Mouse (Mus musculus) liver, embryonic 13.5 days (tissue): ENCODE results near the gene Nlrp10. TPM values are rescaled to one million over a fixed set of nuclear protein-coding genes. Genes with fewer than 3 reads are reported as not detected.

Experiments used
- ATAC-seq: fragments of 200-750 bp; cut with Nextera tagmentation; 2 replicates; pipeline ENCODE4 v1.8.0; 2017; ENCODE audit warnings: low read depth, mild to moderate bottlenecking, moderate number of reproducible peaks, moderate library complexity
- DNase-seq: peaks from one replicate; pipeline ENCODE4 v3.0.0; 2022
- H3K27ac ChIP-seq: fragments of 300-500 bp; sonication (generic); 2 replicates; pipeline ENCODE4 v1.5.1; 2015; ENCODE audit warnings: moderate library complexity, mild to moderate bottlenecking, inconsistent platforms
- H3K27me3 ChIP-seq: fragments of 300-500 bp; sonication (generic); 2 replicates; pipeline ENCODE4 v1.6.1; 2015; ENCODE audit warnings: mild to moderate bottlenecking, inconsistent platforms
- H3K36me3 ChIP-seq: fragments of 300-500 bp; sonication (generic); 2 replicates; pipeline ENCODE4 v1.6.1; 2015; ENCODE audit warnings: mild to moderate bottlenecking, inconsistent platforms
- H3K4me1 ChIP-seq: fragments of 300-500 bp; sonication (generic); replicated peaks from 2 replicates; pipeline ENCODE4 v1.6.1; 2015; ENCODE audit warnings: inconsistent platforms
- H3K4me2 ChIP-seq: fragments of 300-500 bp; sonication (generic); 2 replicates; pipeline ENCODE4 v1.6.1; 2015; ENCODE audit warnings: inconsistent platforms, mild to moderate bottlenecking, moderate library complexity
- H3K4me3 ChIP-seq: fragments of 300-500 bp; sonication (generic); replicated peaks from 2 replicates; pipeline ENCODE4 v1.5.1; 2015; ENCODE audit warnings: mild to moderate bottlenecking, inconsistent platforms
- H3K9ac ChIP-seq: fragments of 300-500 bp; sonication (generic); 2 replicates; pipeline ENCODE4 v1.6.1; 2015; ENCODE audit warnings: mild to moderate bottlenecking, inconsistent platforms
- H3K9me3 ChIP-seq: fragments of 300-500 bp; sonication (generic); replicated peaks from 2 replicates; pipeline ENCODE4 v1.6.1; 2016; ENCODE audit warnings: inconsistent platforms
- WGBS: fragments of 180-500 bp; shearing (Covaris S2); methylation state at CpG from one replicate; pipeline ENCODE4 v1.1.7; 2015; ENCODE audit not compliant: insufficient replicate concordance; 5-methylcytosine and 5-hydroxymethylcytosine counted together
- polyA plus RNA-seq: library from polyadenylated mRNA; unstranded; fragments of >200 nt; fragmentation: Nextera tagmentation; extraction: Ambion mirVana; gene quantifications from 2 replicates; pipeline ENCODE4 v1.2.1, GENCODE M21; 2015

The Nlrp10 gene
- polyA plus RNA-seq, 1 experiment from 2014 or later: 0.02 TPM

GRCm38 (mm10) chr7:108948611-108949010, 18.6 kb upstream of the Nlrp10 start:
- H3K9ac ChIP-seq: no peak overlapping the region
- no peak overlapping the region for H3K4me2 ChIP-seq
- no peak for ATAC-seq
- DNase-seq: no peak
- no peak overlapping the region for H3K4me3 ChIP-seq
- H3K27ac ChIP-seq: no peak overlapping the region
- no peaks in the 10 kb centered on the region for H3K9me3 ChIP-seq
- H3K27me3 ChIP-seq: peaks cover 50% of the 10 kb centered on the region
- H3K4me1 ChIP-seq: peaks cover 3% of the 10 kb centered on the region
- peaks cover 19% of the 10 kb centered on the region for H3K36me3 ChIP-seq

- ATAC-seq (peak; percentile 71), DNase-seq (peak; percentile 25)
- no peak overlapping the region for H3K27ac ChIP-seq
- H3K9me3 ChIP-seq: no peaks in the 10 kb centered on the region
- H3K4me3 ChIP-seq: no peak overlapping the region
- H3K36me3 ChIP-seq: peaks cover 63% of the 10 kb centered on the region
- H3K27me3 ChIP-seq: peaks cover 5% of the 10 kb centered on the region
- H3K4me2 ChIP-seq: no peak overlapping the region
- WGBS: 4% methylated on average over 2 of the region's 2 CpGs
- H3K9ac ChIP-seq: no peak overlapping the region
- H3K4me1 ChIP-seq: no peaks in the 10 kb centered on the region
Observed at GRCm38 (mm10) chr7:108944002-108944401, 14.0 kb upstream of the Nlrp10 start.

GRCm38 (mm10) chr7:108941466-108941865, 11.5 kb upstream of the Nlrp10 start:
- Histone ChIP-seq H3K27me3 (no peaks in the 10 kb centered on the region), H3K9me3 (no peaks in the 10 kb centered on the region), H3K4me3 (no peak overlapping the region), H3K27ac (no peak overlapping the region), H3K4me2 (no peak overlapping the region), H3K36me3 (peaks cover 86% of the 10 kb centered on the region), H3K4me1 (peaks cover 4% of the 10 kb centered on the region), H3K9ac (no peak overlapping the region)
- WGBS: 83% methylated on average over 9 of the region's 9 CpGs
- DNase-seq (no peak), ATAC-seq (no peak)

DNA sequence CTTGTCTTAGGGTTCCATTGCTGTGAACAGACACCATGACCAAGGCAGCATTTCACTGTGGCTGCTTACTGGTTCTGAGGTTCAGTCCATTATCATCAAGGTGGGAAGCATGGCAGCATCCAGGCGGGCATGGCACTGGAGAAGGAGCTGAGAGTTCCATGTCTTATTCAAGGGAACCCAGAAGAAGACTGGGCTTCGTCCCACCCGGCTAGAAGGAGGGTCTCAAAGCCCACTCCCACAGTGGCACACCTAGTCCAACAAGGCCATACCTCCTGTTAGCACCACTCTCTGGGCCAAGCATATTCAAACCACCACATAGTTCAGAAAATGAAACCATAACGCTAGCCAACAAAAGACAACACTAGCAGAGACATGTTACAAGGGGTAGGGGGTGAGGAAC, 6.6 kb upstream of the Nlrp10 start:
- H3K4me3 ChIP-seq: peak overlapping the region; percentile 84; the same call in 1 of the 2 replicates
- H3K36me3 ChIP-seq: peaks cover 59% of the 10 kb centered on the region
- no peak for ATAC-seq
- H3K4me1 ChIP-seq: peaks cover 23% of the 10 kb centered on the region
- H3K27me3 ChIP-seq: no peaks in the 10 kb centered on the region
- 0 out of 2 replicates have a peak overlapping the region, but pooled peaks have one; percentile 87 for H3K4me2 ChIP-seq
- H3K9me3 ChIP-seq: no peaks in the 10 kb centered on the region
- no peak for DNase-seq
- peak overlapping the region; percentile 89; the same call in 1 of the 2 replicates for H3K9ac ChIP-seq
- 78% methylated on average over 4 of the region's 4 CpGs for WGBS
- no peak overlapping the region for H3K27ac ChIP-seq

DNA sequence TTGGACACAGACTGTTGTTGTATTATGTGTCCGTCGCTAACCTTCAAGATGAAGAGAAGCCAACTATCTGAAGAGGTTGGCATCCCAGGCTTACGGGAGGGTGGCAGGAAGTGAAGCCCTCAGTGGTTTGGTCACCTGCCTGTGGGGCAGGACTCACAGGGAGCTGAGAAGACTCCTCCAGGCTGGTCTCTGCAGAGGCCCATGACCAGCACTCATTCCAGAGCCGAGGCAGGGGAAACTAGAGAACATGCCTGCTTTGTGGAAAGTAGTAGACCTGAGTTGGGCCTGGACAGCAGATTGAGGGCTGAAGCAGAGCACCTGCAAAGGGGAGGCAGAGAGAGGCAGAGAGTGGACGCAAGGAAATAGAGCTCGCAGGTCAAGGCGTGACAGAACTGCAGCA, 5.4 kb upstream of the Nlrp10 start:
- Histone ChIP-seq H3K4me1 (peaks cover 23% of the 10 kb centered on the region), H3K4me2 (peak overlapping the region; percentile 87), H3K9ac (peak overlapping the region; percentile 89), H3K36me3 (peaks cover 48% of the 10 kb centered on the region), H3K4me3 (peak overlapping the region; percentile 84), H3K9me3 (no peaks in the 10 kb centered on the region), H3K27me3 (no peaks in the 10 kb centered on the region), H3K27ac (no peak overlapping the region)
- DNase-seq: no peak
- ATAC-seq: no peak
- WGBS: 63% methylated on average over 7 of the region's 7 CpGs

GRCm38 (mm10) chr7:108934836-108935235, 4.9 kb upstream of the Nlrp10 start:
- 2% methylated on average over 8 of the region's 8 CpGs for WGBS
- Histone ChIP-seq H3K27ac (peak overlapping the region; percentile 76), H3K27me3 (no peaks in the 10 kb centered on the region), H3K9me3 (no peaks in the 10 kb centered on the region), H3K4me1 (peaks cover 23% of the 10 kb centered on the region), H3K36me3 (peaks cover 42% of the 10 kb centered on the region), H3K4me2 (peak overlapping the region; percentile 87), H3K4me3 (peak overlapping the region; percentile 84), H3K9ac (peak overlapping the region; percentile 89)
- ATAC-seq (no peak), DNase-seq (no peak)

DNA sequence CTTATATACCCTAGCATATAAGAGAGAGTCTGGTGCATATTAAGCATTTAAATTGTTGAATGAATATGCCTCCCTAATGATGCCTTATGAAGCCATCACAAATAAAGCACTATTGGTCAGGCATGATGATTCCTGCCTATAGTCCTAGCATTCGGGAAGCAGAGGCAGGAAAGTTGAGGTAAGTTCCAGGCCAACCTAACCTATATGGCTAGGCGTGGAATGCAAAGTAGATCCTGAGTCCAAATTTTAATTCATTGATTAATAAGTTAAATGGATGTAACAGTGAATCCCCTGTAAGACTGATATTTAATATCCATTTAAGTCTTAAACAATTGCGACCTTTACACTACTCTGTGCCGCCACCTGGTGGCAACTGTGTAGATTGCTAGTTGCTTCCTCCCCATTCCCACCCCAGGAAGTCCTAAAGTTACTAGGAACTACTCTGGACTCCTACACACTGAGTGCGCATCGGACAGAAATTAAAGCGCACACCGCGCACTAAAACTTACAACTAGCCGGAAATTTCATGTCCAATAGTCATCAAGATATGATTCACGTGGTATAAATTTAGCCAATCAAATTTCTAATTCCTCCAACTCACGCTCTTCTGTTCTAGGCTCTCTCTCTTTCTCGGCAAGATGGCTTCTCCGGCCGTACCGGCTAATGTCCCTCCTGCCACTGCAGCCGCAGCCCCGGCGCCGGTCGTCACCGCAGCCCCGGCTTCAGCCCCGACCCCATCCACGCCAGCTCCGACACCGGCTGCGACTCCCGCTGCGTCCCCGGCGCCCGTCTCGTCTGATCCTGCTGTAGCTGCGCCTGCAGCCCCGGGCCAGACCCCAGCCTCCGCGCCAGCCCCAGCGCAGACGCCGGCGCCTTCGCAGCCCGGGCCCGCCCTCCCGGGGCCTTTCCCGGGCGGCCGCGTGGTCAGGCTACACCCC, 4.1 kb upstream of the Nlrp10 start, which contains the start of gene Eif3f:
Gene Eif3f (plus strand): TSS at position 624 of the 938 bp plus-strand sequence.
- H3K9ac ChIP-seq: peak within 1 kb of the TSS; percentile 89
- H3K4me1 ChIP-seq: peaks cover 23% of the 10 kb centered on the region
- no peaks in the 10 kb centered on the region for H3K27me3 ChIP-seq
- peak within 1 kb of the TSS; percentile 76 for H3K27ac ChIP-seq
- peaks cover 34% of the 10 kb centered on the region for H3K36me3 ChIP-seq
- H3K4me3 ChIP-seq: peak within 1 kb of the TSS; percentile 84
- ATAC-seq (peak; percentile 95), DNase-seq (peak; percentile 91)
- H3K9me3 ChIP-seq: no peaks in the 10 kb centered on the region
- peak within 1 kb of the TSS; percentile 87 for H3K4me2 ChIP-seq
- 2% methylated on average over 50 of the region's 50 CpGs for WGBS

DNA sequence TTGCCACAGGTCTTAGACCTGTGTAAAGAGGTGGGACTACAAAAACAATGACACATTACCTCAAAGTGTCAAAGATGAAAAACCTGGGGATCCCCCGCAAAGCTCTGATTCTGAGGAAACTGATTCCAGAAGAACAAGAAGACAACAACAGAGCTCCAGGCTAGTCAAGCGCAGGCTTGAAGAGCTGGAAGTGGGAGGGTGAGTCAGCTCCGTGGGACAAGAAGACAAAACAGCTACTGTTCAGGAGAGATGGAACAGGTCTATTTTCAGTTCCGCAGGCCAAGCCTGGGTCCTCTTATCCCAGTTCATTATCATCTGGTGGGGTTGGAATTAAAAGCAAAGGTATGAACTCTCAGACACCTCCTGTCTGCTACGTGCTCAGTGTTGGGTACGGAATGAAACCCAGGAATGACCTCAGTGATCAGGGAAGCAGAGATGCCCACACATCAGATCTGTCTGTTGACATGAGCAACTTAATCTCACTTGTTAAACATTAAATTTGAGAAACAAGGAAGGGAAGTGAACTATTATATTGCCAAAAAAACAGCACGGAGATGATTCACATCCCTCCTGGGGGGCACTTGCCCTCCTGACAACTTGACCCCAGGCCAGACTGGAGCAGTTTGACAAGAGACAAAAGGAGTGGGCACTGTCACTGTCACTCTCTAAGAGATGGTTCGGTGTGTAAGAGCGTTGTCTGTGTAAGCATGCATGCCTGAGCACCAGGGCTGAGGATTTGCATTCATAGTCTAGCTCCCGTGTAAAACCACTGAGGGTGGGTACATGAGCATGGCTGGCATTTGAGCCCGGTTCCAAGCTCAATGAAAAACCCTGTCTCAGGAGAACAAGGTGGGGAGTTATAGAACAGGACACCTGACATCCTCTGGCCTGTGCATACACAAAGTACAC, 1.4 kb downstream of the Nlrp10 start:
- Histone ChIP-seq H3K9ac (no peak overlapping the region), H3K4me1 (no peaks in the 10 kb centered on the region), H3K4me2 (no peak overlapping the region), H3K4me3 (no peak overlapping the region), H3K27me3 (no peaks in the 10 kb centered on the region), H3K27ac (no peak overlapping the region), H3K36me3 (no peaks in the 10 kb centered on the region), H3K9me3 (no peaks in the 10 kb centered on the region; the same call in 1 of the 2 replicates)
- DNase-seq (no peak), ATAC-seq (no peak)
- WGBS: 65% methylated on average over 11 of the region's 11 CpGs

GRCm38 (mm10) chr7:108927043-108927442, 2.9 kb downstream of the Nlrp10 start:
- 30% methylated on average over 4 of the region's 4 CpGs for WGBS
- no peak overlapping the region for H3K4me3 ChIP-seq

DNA sequence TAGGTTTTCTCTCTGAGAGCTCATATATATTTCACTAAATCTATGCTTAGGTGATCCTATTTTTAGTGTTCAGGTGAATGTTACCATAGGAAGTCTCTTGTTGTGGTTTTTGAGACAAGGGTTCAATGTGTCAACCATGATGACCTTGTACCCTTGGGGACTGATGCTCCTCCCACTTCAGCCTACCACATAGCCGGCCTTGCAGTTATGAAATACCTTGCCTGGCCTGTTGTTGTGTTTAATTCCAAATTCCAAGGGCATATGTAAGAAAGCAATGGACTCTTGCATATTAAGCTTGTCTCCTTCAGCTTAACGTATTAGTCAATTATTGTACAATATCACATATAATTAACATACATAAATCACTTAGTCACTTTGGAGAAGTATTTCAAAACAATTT, 26.0 kb downstream of the Nlrp10 start:
- no peak overlapping the region for H3K27ac ChIP-seq
- H3K9me3 ChIP-seq: 0 out of 2 replicates have a peak, but pooled peaks cover 2% of the 10 kb centered on the region
- no peak overlapping the region for H3K4me2 ChIP-seq
- H3K36me3 ChIP-seq: no peaks in the 10 kb centered on the region
- H3K4me3 ChIP-seq: no peak overlapping the region
- no peaks in the 10 kb centered on the region for H3K27me3 ChIP-seq
- 52% methylated on average over 2 of the region's 2 CpGs for WGBS
- no peak overlapping the region for H3K9ac ChIP-seq
- no peaks in the 10 kb centered on the region for H3K4me1 ChIP-seq
- no peak for ATAC-seq
- no peak for DNase-seq

More at GRCm38 (mm10) chr7:108927043-108927442, 2.9 kb downstream of the Nlrp10 start:
- H3K9ac ChIP-seq: no peak overlapping the region
- H3K4me1 ChIP-seq: no peaks in the 10 kb centered on the region
- no peak overlapping the region for H3K4me2 ChIP-seq
- no peak for ATAC-seq
- no peak for DNase-seq
- H3K27ac ChIP-seq: no peak overlapping the region
- H3K9me3 ChIP-seq: no peaks in the 10 kb centered on the region; the same call in 1 of the 2 replicates
- no peaks in the 10 kb centered on the region for H3K27me3 ChIP-seq
- H3K36me3 ChIP-seq: no peaks in the 10 kb centered on the region

DNA sequence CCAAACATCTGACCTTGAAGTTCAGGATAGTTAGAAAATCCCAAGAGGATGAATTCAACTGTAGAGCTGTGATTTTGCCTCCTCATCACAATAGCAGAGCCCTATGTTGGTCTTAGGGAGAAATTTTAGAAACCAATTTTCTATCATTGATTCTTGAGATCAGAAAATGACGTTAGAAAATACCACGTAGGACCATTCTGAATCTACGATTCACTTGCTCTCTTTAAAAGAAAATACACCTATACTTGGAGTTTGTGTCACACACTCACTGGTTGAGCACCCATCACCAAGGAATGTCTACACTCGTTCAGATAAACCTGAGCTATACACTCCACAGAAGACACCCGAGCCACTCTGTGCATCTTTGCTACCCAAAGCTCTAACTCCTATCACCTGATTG, 35.7 kb downstream of the Nlrp10 start, which contains the start of gene Olfr519:
Gene Olfr519 (minus strand): TSS at position 101 of the 400 bp plus-strand sequence.
- Histone ChIP-seq H3K27ac (no peak within 1 kb of the TSS), H3K4me3 (no peak within 1 kb of the TSS), H3K4me1 (no peaks in the 10 kb centered on the region), H3K27me3 (no peaks in the 10 kb centered on the region), H3K9ac (no peak within 1 kb of the TSS), H3K36me3 (no peaks in the 10 kb centered on the region), H3K4me2 (no peak within 1 kb of the TSS), H3K9me3 (no peaks in the 10 kb centered on the region)
- no peak for ATAC-seq
- no peak for DNase-seq
- WGBS: 61% methylated on average over 5 of the region's 5 CpGs
